Mouse (Mus musculus) frontal cortex, adult 2 months (tissue): ENCODE measurements at regions not wholly inside any gene's neighbourhood (a gene's known extent, or its start where the extent isn't known, plus 50 kb on each side); places are given as distances from the start of the nearest gene placed in this dataset.

Experiments used
- DNase-seq, 2 experiments: peaks; one replicate each; pipeline ENCODE4 v3.0.0; 2022; ENCODE audit warnings: low spot score in 1 of 2; ENCODE audit errors: extremely low spot score in 1 of 2

DNA sequence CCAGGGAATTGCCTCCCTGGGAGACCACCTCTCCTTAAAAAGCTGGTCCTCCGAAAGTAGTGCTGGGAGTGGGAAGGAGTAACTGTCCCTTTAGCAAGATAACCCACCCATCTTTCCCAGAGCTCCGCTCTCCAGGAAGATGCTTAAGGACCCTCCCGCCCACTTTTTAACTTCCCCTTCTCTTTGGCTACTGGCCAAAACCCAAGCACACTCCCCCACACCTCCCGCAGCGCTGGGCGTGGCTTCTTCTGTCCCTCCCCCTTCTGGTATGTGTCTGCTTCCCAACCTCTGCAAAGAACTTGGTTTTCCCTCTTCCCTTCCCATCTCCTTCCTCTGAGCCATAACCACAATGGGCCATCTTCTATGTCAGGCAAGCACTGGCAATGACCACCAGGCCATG is 85.4 kb downstream of the Rpap3 start:
- no peak for DNase-seq

GRCm38 (mm10) chr15:97619764-97620163 is 85.9 kb downstream of the Rpap3 start:
- no peak for DNase-seq

- DNase-seq: no peak
These were observed 93.3 kb downstream of the Rpap3 start for GRCm38 (mm10) chr15:97612325-97612724.

DNA sequence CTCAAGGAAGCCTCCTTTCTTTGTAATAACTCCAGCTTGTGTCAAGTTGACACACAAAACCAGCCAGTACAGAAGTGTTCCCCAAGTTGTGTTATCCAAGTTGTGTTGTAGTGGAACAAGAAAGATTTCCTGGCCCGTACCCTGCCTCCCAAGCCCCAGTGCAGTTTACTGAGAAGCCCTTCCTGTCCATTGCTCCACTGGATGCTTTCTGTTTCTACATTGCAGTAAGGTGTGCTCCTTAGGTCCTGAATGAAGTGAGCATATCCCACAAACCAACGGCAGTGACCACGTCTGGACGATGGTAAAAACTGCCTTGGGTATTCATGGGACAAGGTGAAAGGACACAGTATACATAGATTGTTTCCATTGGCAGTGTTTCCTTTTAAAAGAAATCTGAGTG is 94.9 kb downstream of the Rpap3 start:
- DNase-seq: no peak

- DNase-seq: no peak
These were observed 96.1 kb downstream of the Rpap3 start for GRCm38 (mm10) chr15:97609496-97609895.

GRCm38 (mm10) chr15:97608651-97609050 is 97.0 kb downstream of the Rpap3 start:
- no peak for DNase-seq

GRCm38 (mm10) chr15:97607617-97608206 is 97.9 kb downstream of the Rpap3 start:
- DNase-seq: no peak

DNA sequence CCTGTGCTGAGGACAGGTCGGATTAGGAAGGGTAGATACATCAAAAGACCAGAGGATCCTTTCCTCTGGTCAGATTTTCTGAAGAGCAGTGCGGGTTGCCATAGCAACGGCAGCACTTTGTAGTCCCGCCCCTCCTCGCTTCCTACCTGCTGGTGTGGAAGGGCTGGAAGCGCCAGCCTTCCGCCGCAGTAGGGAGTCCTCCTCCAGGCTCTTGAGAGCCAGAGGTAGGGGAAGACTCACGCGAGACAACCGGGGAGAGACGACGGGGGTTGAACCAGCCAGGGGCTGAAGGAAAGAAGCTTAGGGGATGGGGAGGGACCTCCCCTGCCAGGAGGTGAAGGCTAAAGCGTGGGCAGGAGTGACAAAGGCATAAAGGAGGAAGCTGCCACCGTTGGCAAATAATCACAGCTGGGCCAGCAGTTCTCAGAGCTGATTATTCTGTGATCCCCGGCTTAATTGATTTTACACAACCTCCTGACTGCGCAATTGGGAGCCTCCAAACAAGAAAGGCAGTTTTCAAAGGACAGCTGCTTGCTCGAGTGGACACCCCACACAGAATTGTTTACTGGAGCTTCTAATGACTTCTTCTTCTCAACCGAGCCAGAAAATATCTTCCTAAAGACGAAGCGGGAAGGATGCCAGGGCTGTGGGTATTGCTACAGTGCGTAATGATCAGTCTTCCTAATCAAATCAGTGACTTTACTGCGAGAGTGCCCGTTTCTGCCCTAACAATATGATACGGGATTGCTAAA is 98.8 kb downstream of the Rpap3 start:
- peak; percentile 29 to 69 for DNase-seq

- no peak for DNase-seq
These were observed 99.4 kb downstream of the Rpap3 start for GRCm38 (mm10) chr15:97606232-97606629.

DNA sequence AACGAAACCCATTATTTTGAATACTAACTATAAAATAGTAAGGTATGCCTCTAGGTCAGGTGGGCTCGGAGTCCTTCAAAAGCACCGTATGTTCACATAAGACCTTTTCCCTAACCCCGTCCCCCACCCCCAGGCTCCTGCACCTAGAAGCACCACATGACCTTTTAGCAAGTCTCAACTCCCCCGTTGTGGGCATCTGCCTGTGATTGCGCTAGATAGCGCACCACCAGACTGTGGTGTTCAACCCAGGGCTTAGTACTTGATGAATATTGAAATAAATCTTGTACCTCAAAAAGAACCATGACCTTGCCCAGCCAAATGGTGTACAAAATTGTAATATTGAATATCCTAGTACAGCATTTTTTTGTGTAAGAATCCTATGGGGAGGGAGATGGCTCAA is 99.8 kb downstream of the Rpap3 start:
- no peak for DNase-seq

- no peak for DNase-seq
These were observed 102.1 kb downstream of the Rpap3 start for GRCm38 (mm10) chr15:97603492-97603891.

- DNase-seq: no peak
These were observed 107.4 kb downstream of the Rpap3 start for GRCm38 (mm10) chr15:97598270-97598669.

GRCm38 (mm10) chr15:97596514-97597081 is 109.0 kb downstream of the Rpap3 start:
- DNase-seq: no peak

DNA sequence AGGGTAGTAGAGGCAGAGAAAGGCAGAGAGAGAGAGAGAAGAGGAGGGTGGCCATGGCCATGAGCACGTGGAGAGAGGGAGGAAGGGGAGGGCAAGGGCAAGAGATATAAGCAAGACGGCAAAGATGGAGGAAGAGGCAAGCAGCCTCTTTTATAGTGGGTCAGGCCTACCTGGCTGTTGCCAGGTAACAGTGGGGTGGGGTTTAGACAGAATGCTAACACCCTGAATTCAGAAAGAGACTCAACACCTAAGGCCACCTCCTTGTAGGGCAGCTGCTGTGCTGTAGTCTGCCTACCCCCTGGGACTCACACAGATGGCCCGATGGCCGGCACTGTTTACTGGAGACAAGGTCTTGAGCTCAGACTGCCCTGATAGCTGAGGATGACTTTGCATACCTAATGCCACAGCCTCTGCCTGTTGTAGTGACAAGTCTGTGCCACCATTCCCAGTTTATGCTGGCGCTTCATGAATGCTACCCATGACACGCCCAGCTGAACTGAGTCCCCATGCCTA is 110.3 kb downstream of the Rpap3 start:
- no peak for DNase-seq

- DNase-seq: no peak
These were observed 111.6 kb downstream of the Rpap3 start for GRCm38 (mm10) chr15:97593781-97594600.

DNA sequence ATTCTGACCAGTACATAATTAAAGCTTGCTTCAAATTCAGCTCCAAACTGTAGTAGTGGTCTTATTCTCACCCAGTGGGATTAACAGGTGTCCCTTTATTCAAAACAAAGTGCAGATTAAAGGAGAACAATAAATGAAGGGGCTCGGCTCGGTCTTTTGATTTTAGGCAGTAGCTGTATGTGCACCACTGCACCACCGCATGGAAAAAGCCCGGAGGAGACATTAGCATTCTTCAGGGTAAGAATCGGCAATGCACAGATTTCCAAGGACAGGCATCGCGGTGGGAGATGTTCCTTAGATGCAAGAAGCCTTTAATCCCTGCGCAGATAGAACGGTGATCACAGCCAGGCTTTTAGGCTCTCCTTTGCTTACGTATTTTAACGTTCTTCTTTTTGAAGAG is 112.8 kb downstream of the Rpap3 start:
- DNase-seq: no peak

DNA sequence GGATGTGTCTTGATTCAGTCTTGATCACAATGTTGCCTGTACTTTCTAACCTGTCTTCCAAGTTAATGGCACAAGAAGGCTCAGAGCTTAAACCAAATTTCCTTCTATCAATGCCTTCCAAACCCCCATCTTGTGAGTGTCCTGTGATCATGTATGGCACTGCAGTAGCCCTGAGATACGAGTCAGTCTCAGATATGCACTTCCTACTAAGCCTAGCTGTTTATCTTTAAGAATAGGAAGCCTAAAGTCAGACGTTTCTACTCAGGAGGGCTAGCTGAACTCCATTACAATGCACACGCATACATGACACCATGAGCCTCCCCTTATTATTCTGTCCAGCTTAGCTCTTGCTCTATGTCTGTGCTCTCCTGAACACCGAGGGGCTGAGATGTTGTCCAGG is 114.2 kb downstream of the Rpap3 start:
- no peak for DNase-seq

DNA sequence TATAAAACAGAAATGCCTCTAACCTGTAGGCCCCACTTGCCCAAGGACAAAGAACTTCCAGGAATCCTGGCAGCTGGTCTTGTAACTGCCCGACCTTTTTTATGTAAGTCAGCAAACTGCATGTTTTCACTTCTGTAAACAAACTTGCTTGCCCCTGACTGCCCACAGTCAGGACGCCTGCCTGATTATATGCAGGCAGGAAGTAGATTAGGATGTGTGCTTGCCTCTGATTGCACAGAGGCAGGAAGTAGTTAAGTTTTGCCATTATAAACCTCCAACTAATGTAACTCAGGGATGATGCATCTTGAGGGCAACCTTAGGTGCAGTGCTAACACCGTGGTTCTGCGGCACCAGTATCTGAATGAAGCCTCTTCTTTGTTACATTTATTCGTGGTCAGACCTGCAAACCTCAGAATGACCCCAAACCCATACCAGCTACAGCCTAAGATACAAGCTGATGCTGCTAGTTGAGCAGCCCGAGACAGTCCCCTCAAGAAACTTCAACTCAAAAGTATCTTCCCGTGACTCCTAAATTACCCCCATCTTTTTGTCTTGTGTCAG is 114.8 kb downstream of the Rpap3 start:
- no peak for DNase-seq

GRCm38 (mm10) chr15:97587571-97588205 is 117.9 kb downstream of the Rpap3 start:
- DNase-seq: no peak

GRCm38 (mm10) chr15:97581724-97582154 is 123.9 kb downstream of the Rpap3 start:
- peak in 1 of 2 experiments; percentile 79 for DNase-seq
